Mouse (Mus musculus) hematopoietic stem cell, adult 5-6 weeks (primary cell): ENCODE measurements around the gene Il2rg. TPM values are rescaled to one million over a fixed set of nuclear protein-coding genes. Genes with fewer than 3 reads are reported as not detected.
A peak's percentile ranks its signal among the peaks of the same experiment; 100 is the strongest.

Experiments used
- ATAC-seq, 2 experiments: fragments of 125-278 bp in 1 of 2; replicated peaks in 1 of 2; 2 replicates each; pipeline ENCODE4 v1.8.0; 2016 to 2017; ENCODE audit warnings: inconsistent platforms in 2 of 2, mild to moderate bottlenecking in 2 of 2, moderate number of reproducible peaks in 2 of 2, low read depth in 1 of 2, moderate TSS enrichment in 1 of 2; ENCODE audit not compliant: low FRiP score in 2 of 2, poor library complexity in 2 of 2, severe bottlenecking in 2 of 2, insufficient read depth in 1 of 2, low TSS enrichment in 1 of 2
- total RNA-seq: library from RNA; stranded (forward); fragments of 172-1452, 232-1000 nt; gene quantifications from 2 replicates; pipeline ENCODE4 v1.2.3, GENCODE M21; 2017

Gene Il2rg
- total RNA-seq, 1 experiment from 2014 or later, result 157 TPM

- ATAC-seq, result no peak
These were observed 5.4 kb upstream of the Il2rg start for GRCm38 (mm10) chrX:101273410-101273809.

DNA sequence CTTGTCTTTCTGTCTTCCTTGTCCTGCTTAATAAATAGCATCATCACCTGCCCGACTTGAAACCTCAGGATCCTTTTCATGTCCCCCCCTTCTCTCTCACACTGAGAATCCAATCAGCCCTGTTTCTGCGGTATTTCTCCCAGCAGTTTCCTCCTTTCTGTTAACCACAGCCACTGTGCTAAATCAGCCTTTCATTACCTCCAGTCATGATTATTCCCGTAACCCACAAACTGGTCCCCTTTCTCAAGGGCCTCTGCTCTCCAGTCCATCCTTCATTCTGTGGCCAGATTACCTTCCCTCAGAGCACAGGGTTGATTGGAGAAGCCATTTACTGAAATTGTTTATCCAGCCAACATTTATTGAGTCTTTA lies 685 bp upstream of the Il2rg start, which contains the start of gene Gm20489:
Gene Gm20489, minus strand, starts transcription at position 269 of the 370 bp plus-strand sequence.
- ATAC-seq, result peak; percentile 35 to 41

DNA sequence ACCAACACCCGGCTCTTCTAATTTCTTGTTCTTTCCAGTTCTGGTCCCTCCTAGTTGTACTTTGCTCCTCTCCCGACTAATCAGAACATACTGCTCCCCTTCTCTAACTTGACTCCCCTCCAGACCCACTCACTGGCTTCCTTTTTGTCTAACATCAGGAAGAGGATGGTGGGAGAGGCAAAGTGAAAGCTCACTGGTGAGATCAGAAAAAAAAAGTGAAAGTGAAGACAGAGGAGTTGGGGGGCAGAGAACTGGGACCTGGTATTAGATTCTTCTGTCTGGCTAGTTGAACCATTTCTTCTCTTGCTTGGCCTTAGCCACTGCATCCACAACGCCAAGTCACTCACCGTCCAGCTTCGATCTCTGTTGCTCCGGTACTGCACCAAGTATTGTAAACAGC lies 1.4 kb downstream of the Il2rg start:
- no peak for ATAC-seq

DNA sequence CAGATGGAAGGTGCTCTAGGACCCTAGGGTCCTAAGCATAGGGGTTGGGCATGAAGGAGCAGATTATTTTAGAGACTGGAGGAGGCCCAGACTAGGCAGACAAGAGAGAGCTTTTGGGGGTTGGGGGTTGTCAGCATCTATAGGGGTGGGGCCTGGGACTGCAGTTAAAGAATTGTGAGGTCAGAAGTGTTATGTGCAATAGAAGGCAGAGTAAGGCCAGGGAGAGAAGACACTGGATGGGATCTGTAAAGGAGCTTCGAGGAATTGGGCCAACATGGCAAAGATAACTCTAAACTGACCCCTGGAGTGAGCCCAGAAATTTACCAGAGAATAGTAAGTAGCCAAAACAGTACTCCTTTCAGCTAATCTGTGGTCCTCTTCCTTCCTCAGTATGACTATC lies 4.2 kb downstream of the Il2rg start, which contains the start of gene Gm614:
Gene Gm614, minus strand, starts transcription at position 101 of the 400 bp plus-strand sequence.
- ATAC-seq, result no peak

GRCm38 (mm10) chrX:101260441-101261325 lies 7.4 kb downstream of the Il2rg start:
- peak in 1 of 2 experiments; percentile 39; a peak in 1 of 4 replicates for ATAC-seq

DNA sequence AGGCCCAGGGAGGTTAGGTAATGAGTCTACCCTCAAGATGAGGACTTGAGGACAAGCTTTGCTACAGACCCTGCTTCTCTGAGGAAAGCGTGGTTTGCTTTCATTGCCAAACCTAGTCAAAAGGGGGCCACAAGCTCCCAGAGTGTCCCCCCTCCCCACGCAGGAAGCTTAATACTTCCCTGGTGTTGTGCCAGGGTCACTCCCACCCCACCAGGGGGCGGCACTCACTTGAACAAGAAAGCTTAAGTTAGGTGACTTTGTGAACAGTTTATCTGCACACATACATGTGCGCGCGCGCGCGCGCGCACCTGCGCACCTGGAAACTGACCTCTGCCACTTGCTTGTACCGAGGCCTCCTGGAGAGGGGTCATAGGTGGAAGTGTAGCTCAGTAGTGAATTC lies 11.5 kb downstream of the Il2rg start:
- ATAC-seq, result no peak

GRCm38 (mm10) chrX:101254740-101255139 lies 13.3 kb downstream of the Il2rg start:
- ATAC-seq, result 0 out of 4 replicates have a peak, but pooled peaks of 1 of the 2 experiments have one; percentile 17

DNA sequence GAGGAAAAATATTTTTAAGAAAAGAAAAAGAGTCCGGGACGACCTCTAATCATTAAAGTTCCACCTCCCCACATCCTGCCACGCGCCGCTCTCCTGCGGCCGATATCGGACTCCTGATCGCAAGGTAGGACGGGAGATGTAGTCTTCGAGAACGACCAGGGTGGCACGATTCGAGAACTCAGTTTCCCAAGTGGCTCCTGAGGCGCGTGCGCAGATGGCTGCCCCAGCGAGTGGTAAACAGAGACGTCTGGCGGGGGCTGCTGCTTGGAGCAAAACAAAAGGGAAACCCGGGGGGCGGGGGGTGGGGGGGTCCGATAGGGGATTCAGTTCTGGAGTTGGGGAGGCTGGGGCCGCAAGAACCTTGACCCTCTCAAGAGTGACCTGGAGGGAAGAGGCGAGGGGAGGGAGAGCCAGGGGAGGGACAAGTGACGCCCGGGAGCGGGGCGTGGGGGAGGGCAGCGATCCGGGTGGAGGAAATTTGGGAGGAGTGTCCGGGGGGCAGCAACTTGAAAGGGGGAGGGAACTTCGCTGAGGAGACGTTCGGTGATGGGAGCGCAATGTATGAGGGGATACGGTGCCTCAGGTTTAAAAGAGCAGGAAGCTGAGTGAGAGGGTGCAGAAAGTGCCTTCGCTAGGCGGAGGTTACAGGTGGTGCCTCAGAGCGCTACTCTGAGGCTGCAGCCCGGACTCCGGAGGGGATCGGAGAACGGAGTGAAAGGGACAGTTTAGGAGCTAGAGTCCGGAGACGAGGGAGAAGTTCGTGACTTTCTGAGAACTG lies 13.9 kb downstream of the Il2rg start, which contains the start of gene Foxo4:
Gene Foxo4, plus strand, starts transcription at position 577 of the 778 bp plus-strand sequence.
- ATAC-seq, result peak; percentile 87 to 88

- no peak for ATAC-seq
These were observed 23.0 kb downstream of the Il2rg start for GRCm38 (mm10) chrX:101245011-101245410.

GRCm38 (mm10) chrX:101222796-101223162 lies 45.3 kb downstream of the Il2rg start:
- no peak for ATAC-seq

DNA sequence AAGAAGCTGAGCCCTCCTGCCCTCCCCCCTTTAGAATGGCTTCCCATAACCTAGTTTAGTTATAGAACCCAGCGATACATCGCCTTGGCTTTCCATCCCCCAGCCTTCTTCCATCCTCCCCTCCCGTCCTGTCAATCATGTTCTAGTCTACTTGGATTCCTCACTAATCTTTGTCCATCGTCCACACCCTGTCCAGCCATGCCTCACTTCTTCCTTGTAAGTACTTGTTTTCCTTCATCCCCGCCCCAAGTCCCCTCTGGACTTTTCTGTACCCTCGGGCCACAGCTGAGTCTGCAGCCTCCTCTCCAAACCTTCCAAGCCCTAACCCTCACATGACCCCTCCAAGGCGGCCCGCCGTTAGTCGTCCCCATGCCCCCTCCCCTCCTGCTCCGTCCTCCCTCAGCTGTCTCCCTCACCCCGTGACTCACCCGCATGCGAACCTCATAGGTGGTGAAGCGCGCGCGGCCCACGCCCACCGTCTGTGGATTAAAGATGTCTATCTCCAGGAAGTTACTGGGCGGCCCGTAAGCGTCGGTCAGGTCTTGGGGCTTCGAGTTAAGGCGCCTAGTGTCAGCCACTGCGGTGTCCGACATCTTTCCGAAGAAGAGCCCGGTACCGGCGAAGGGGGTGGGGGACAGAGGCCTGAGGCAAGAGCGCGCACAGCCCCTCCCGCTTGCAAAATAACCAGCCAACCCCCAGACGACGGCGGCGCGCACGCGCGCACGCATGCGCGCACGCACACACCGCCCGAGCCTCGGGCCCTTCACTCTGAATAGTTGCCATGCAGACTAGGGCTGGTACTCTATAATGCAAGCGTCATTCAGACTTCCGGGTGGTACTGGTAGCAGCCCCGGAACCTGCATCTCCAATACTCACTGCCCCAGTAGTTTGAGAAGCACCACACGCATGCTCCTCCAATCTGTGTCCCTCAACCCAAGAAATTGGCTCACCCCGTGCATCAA lies 45.9 kb downstream of the Il2rg start, which contains the start of gene Snx12:
Gene Snx12, minus strand, starts transcription at position 730 of the 962 bp plus-strand sequence.
- peak; percentile 92 to 97 for ATAC-seq

Other genes with a start within 250 kb of the Il2rg start
- 0.45 TPM in 1 of 2 replicates, not detected in the other for gene Tex11, start 208.6 kb downstream of the Il2rg start, total RNA-seq
- gene Slc7a3, start 182.2 kb downstream of the Il2rg start, total RNA-seq, result not detected in 2 replicates
- gene Snx12, start 45.7 kb downstream of the Il2rg start, total RNA-seq, result 33.5 and 49.8 TPM in 2 replicates
- gene Foxo4, start 13.7 kb downstream of the Il2rg start, total RNA-seq, result 17.7 and 18.0 TPM in 2 replicates
- not detected in 2 replicates for gene Gm614, start 4.3 kb downstream of the Il2rg start, total RNA-seq
- not detected in 2 replicates for gene Gm20489, start 768 bp upstream of the Il2rg start, total RNA-seq
- gene Med12, start 5.8 kb upstream of the Il2rg start, total RNA-seq, result 34.3 and 48.1 TPM in 2 replicates
- gene Nlgn3, start 30.9 kb upstream of the Il2rg start, total RNA-seq, result not detected in 2 replicates
- gene Gjb1, start 108.1 kb upstream of the Il2rg start, total RNA-seq, result not detected in 2 replicates
- gene Zmym3, start 152.6 kb upstream of the Il2rg start, total RNA-seq, result 28.1 and 31.3 TPM in 2 replicates
- gene Nono, start 161.1 kb upstream of the Il2rg start, total RNA-seq, result 556 and 591 TPM in 2 replicates
- gene Itgb1bp2, start 180.8 kb upstream of the Il2rg start, total RNA-seq, result 1.7 and 6.1 TPM in 2 replicates